Mouse (Mus musculus) B cell, adult 2 months (primary cell): ENCODE data around the gene Car10.
A peak's percentile ranks its signal among the peaks of the same experiment; 100 is the strongest.

Experiments
- DNase-seq, 2 experiments: peaks; one replicate each; pipeline ENCODE4 v3.0.0; 2022

The Car10 gene

DNA sequence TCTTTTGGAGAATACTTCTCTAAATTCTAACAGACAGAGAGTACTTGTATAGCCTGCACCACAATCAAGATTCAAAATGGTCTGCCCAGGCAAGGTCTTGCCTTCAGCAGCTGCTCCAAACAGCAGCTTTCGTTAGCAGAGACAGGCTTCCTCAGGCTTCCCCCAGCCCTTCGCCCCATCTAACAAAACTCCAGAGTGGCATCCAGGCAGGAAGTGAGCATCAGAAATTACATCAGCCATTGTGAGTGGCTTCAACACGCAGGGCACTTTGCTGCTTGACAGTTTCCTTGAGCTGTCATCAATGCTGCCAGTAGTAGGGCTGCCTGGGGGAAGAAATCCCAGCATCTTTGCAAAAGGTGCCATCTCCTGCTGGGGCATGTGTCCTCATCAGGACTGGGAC lies 405.0 kb downstream of the Car10 start:
- DNase-seq, result no peak

DNA sequence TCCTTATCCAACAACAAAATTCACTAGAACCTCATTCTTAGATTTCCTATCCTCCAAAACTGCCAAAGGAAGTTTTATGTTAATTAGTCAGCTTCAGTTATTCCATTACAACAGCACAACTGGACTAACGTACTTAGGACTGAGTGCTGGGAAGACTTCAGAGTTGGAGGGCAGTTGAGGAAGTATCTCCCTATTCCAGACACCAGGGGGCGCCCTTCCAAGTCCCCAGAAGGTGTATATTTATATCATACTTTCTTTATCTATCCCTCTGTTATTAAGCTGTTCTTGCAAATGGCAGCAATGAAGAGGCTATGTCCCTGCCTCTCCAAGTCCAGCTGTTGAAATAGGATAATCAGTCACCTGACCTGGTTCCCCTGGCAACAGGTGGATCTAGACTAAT lies 405.6 kb downstream of the Car10 start:
- DNase-seq, result peak; percentile 5 to 12

DNA sequence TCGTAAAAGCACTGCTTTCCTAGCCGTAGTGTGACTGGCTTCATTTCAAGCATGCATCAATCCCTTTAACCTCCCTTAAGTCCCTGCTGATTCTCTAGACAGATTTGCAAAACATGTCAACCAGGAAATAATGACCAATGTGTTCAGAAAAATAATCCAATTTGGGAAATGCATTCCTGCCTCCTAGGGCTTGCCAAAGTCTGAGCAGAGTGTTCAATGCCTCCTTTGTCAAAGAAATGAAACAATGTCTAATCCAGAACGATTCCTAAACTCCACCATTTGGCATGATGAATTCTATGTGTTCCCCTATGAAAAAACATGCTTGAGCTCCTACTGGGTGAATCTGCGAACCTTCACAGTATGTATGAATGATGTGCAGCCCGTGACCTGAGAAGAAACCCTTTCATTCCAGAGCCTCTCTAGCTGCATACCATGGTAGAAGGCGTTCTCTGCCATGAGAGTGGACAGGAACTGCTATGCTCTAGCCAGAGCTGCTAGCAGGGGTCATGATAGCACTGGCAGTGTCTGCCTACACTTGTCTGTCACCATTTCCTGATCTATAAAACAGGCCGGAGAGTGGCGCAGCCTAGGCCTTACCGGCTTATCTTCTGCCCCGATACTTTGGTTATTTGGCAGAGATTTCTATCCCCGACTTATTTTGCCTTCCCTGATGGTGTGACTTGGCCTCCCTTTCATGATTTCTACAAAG lies 411.9 kb downstream of the Car10 start:
- no peak for DNase-seq

DNA sequence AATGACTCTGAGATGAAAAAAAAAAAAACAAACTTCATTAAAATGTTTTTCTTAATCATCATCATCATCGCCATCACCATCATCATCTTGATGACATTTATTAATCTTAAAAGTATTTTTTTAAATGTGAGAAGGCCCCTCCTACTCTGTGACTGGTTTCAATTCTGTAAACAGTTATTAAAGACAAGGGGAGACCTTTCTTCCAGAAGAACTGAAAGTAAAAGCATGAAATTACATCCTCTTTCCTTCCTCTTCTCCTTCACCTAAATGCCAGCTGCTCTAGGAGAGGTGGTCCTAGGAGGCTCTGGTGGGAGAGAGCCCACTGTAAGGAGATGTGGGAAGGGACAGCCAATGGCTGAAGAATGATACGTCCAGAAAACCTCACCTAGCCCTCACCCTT lies 415.0 kb downstream of the Car10 start:
- DNase-seq, result no peak

DNA sequence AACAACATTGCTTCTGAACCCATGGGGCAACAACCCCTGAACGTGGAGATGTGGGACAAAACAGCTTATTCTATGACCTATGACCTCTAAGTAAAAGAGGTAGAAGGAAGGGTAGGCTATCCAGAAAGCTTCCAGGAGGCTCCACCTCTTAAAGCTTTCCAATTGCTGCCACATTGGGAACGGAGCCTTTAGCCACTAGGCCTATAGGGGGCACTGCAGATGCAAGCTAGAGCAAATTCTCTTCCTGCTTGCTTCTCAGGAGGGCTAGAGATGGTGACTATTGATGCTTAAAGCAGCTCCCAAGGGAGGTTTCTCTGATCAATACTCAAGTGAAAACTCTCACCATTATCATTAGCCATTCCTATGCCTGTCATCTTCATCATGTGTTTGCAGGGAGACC lies 416.6 kb downstream of the Car10 start:
- DNase-seq, result no peak

DNA sequence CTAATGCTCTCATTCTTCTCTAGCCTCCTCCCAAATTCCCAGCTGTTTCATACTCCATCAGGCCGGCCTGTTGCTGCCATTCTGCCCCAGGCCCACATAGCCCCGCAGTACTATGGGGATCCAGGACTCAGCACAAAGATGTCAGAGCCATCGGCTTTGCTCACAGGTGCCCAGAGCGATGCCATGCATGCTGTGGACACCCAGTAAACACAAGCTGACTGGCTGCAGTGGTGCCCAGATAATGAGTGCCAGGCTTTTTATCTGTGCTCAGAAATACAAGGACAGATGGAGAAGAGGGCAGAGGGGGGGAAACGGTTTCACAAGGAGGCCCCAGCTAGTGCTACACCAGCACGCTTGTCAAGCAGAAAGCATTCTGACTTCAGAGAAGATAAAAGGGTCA lies 417.7 kb downstream of the Car10 start:
- DNase-seq, result no peak

DNA sequence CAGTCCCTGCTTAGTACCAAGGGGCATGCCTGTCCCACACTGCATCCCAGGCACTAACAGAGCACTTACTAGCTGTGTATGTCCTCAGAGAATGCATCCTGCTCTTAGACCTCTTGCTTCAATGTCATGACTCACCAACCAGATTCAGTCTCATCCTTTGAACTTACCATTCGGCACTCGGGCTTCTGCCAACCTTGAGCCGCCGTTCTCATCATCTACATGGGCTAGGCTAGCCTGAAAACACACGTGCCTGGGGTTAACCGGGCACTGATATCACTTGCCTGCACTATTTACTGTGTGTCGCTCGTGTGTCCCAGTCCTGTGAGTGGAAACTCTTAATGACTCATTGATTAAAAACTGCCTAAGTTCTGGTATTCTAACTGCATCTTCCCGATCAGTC lies 418.4 kb downstream of the Car10 start:
- no peak for DNase-seq

DNA sequence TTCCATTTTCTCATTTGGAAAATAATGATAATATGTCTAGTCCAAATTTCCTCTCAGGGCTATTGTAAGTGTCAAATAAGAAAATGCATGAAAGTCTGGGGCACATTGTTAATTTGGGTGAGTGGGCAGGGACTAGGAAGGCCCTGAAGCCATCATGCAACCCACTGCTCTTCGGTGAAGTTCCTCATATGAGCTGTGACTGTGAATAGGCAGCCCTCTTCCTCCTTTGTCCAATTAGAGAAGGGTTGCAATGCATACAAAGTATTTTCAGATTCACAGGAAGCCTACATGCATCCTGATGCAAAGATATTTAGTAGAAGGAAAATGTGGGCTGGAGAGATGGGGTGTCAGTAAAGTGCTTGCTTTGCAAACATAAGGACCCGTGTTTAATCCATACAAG lies 419.1 kb downstream of the Car10 start:
- DNase-seq, result no peak

DNA sequence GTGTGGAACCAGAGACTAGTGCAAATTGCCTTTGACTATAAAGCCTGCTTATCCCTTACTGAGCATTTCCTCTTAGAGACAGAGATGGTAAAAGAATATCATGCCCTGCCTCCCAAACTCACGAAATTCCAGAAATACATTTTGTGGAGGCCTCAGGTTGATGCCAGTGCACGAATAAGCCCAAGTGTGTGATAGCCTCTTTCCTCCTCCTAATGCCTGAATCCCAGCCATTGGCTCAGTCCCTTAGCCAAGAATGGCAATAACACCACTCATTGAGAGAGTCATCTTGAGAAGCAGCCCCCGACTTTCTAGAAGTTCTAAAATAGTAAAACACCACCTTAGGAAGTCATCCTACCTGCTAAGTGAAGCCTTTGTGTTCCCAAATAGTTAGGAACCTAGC lies 424.7 kb downstream of the Car10 start:
- no peak for DNase-seq

DNA sequence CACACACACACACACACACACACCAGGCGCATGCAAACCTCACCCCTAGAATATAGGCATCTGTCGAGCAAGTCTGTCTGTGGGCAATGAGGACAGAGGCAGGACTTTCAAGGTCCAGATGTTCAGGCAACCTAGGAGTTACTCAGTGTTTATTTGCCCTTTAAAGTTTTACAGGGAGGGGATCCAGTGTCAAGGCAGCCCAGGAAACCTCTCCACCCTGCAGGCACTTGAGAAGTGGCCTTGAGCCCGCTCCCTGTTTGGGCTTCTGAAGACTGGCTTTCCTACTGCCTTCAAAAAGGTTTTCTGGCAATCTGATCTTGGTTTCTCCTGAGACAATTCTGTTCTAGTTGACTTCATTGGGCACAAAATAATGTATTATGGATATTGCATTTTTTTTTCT lies 428.1 kb downstream of the Car10 start:
- no peak for DNase-seq

DNA sequence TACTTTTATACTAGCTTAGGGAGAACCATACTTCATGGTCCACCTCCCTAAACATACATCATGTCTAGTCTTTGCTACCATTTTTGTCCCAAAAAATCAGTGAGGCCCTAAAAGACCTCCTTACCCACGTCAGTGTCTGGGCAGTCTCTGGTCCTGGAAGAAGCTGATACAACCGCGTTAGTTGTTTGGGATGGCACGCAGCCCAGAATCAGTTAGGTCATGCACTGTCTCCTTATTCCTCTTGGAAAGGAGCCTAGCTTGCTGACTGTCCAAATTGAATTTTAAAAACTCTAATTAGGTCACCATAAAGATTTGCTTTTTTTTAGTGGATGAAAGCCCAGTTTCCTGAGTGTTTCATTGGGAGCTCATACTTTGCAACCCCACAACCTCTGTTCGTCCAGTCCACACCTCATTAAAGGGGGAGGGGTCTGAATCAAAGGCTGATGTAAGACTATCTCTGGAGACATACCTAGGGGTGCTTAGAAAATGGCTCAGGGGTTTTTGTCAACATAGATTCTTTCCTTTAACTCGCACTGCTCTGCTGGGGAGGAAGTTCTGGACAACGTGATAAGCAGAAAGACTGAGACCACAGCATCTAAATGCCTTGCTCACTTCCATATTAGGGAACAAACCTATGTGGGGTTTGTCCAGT lies 433.3 kb downstream of the Car10 start:
- no peak for DNase-seq

DNA sequence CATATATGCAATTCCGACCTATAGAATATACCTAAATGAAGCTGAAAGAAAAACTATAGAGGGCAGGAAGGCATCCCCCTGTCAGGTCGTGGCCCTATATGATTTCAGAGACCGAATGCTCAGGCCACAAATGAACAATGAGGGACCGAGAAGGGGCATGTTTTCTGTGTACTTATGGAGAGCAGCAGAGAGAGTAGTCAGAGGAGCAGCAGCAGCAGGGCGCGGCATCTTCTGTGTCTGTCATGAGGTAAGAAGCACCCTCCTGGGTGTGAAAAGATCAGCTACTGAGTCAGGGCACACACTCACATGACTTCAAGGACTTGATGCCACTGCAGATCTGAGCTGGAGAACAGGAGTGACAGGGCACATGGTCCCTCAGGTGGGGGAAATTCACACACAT lies 438.4 kb downstream of the Car10 start:
- DNase-seq, result no peak

DNA sequence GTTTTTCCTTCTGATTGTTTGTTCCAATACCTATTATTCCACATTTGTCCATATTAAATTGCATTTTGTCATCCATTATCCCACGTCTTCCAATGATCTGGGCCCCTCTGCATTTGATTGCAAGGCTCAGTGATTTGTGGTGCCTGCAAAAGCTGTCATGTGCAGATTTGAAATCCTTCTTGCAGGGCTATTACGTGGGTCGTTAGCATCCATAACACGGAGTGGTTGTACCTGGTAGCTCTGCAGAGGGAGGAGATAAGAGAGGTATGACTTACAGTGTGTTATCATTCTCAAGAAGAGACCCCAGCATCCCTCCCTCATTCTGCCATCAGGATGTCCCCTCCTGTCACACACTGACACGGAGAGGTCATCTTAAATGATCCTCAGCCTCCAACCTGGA lies 451.1 kb downstream of the Car10 start:
- DNase-seq, result no peak

DNA sequence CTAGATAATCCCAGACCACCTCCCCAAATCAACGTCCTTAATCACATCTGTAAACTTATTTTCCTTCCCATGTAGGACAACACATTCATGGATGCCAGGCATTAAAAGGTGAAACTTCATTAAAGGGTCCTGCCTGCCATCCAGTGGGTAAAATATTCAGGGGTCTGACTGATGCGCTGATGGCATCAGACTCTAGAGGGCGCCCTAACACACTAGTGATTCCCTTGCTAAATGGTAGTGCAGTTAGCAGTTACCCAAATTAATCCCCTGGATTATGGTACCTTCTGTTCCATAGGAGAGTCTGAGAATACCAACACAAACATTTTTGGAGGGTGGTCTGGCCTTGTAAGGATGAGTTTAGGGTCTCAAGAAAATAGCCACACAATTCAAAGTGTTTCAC lies 453.1 kb downstream of the Car10 start:
- DNase-seq, result no peak

DNA sequence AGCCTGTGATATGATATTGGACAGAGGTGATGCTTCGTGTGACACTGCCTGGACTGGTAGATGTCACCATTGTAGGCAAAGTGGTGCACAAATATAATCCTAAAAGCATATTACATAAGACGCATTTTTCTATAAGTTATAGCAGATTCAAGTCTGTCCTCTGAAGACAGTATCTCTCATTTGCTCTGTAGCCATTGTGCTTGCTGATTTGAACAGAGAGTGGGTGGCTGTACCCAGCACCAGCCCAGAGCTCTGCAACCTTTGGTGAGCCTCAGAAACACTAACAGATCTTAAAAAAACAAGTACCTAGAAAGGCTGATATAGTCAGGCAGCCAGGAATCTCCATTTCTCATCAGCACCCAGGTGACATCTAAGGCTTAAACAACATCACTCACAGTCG lies 461.3 kb downstream of the Car10 start:
- DNase-seq, result no peak

DNA sequence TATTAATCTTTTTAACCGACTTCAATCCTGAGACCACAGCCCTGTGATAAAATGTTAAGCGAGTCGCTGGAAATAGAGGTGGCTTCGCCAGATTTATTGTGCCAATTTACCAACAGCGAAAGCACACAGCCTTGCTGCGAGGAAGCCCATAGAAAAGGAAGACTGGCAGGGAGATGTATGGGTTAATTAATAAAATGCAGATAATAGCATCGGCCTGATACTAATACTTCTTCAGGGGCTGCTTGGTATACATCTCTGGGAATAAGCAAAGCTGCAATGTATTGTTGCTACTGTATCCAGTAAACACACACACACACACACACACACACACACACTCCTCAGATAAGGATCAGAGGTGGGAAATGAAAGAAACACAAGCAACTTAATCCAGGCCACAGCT lies 462.7 kb downstream of the Car10 start:
- no peak for DNase-seq

DNA sequence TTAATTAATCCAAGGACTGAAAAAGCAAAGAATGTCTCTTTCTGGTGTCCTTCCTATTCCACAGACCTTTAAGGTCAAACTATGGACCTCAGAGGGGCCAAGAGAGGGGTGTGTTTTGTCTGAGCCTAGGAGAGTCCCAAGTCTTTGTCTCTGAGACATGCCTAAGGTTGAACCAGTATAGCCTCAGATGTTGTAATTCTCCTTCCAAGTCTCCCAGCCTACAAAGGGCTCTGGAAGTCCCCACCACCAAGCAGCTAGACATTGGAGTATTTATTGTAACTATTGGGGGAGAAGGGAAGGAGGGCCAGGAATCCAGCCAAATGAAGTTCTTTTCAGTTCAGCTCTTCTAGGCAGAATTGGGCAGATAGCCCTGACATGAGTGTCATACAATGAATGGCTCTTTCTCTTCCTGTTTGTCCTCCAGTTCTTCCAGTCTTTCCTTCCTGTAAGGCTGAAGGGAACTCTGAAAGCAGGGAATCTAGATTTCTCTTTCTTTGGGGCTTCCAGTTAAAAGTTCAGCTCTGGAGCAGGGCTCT lies 464.6 kb downstream of the Car10 start:
- no peak for DNase-seq

DNA sequence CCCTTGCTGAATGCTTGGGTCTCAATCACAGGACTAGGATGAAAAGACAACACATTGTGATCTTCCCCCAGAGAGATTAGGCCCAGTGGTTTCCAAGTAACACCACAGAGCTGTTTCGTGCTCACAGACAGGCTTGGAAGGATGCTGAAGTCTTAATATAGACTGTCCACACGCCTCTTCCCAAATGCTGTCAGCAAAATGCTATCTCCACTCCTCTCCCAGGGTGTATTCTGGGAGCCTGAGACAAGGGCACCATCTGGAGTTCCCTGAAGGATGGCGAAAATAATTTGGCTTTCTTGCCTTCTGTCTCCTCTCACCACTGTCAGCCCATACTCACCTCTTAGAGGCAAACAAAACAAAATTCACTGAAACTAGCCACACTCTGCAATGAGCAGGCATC lies 467.9 kb downstream of the Car10 start:
- DNase-seq, result no peak

DNA sequence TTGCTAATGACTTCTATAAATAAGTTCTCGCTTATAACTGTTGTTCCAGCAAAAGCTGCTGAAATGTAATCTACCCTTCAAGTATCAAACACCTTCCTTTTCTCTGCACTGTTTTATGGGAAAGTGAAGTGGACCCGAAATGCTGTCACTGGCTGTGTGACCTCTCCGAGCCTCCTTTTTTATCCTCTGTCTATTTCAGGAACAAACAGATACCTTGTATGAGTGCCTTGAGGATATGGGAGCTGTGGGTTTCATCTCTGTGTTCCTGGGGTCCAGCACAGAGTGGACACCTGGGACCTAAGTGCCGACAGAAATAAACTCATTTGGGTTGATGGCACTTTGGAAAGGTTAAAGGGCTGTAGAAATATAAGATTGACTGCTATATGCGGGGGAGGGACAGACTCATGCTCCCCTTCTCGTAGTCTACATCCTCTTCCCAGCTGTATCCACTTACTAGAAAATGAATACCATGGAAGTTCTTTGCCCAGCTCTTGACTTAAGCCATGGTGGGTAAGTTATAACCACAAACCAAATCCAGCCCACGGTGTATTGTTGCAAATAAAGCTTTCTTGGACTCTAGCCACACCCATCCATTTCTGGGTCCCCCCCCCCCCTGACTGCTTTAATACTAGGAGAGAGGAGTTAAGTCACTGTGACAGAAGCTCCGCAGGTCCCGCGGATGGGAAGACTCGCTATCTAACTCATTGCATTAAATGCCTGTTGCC lies 474.3 kb downstream of the Car10 start:
- no peak for DNase-seq

DNA sequence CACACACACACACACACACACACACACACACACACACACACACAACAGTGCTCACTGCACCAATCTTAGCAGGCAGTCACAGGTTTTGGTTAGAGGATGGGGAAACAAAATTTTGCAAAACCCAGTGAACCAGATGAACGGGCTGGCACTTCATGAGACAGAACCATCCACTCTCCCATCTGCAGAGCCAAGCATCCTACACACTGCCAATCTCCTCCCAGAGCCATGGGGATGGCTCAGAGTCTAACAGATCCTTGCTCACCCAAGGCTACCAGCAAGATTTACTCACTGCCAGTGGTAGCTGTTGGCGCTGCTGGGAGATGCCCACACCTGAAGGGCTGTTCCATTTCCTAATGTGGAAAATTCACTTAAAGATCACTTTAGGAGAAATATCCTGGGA lies 479.6 kb downstream of the Car10 start:
- DNase-seq, result no peak

DNA sequence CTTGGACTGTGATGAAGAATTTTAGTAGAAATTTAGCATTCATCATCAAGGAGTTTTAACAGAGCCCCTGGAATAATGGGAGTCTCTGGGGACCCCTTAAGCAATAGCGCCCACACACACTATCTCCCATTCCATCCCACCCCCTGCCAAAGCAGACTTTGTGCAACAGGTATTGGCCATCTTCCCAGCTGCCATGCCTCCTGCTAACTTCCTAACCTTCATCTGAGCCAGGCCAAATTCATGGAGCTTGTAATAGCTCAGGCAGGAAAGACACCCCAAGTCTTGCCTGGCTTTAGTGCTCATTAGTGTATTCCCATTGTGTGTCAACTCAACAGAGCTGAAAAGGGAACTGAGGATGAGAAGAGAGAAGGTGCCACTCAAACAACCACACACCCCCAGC lies 481.8 kb downstream of the Car10 start:
- no peak for DNase-seq

DNA sequence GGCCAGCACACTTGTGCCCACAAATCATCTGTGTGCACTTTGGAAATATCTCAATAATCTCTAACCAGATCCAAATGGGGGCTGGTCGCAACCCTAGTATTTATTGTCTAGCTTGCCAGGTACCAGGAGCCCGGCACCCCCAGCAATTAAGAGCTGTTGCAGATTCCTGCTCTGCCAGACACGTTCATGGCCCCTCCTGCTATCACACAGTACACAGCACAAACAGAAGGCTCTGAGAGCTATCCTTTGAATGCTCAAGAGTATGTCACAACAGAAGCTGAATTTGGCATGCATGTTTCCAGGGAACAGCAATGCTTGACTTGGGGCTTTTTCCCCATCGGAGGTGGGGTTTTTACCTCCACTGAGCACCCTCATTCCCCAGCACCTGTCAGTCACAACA lies 483.5 kb downstream of the Car10 start:
- DNase-seq, result no peak

DNA sequence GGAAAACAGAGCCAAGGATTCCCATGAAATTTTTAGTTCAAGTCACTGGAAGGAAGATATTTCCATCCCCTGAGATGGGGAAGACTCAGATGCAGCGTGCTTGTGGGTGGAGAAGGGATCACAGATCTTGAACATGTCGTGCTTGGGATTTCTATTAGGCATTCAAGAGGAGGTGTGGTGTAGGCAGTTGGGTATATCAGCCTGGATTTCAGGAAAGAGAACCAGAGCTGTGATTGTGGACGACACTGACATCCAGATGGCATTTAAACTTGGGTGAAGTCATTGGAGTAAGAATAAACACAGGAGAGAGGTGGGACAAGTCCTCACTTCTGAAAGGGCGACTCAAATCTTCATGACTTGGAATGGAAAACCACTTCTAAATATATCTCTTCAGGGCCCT lies 490.0 kb downstream of the Car10 start:
- no peak for DNase-seq

DNA sequence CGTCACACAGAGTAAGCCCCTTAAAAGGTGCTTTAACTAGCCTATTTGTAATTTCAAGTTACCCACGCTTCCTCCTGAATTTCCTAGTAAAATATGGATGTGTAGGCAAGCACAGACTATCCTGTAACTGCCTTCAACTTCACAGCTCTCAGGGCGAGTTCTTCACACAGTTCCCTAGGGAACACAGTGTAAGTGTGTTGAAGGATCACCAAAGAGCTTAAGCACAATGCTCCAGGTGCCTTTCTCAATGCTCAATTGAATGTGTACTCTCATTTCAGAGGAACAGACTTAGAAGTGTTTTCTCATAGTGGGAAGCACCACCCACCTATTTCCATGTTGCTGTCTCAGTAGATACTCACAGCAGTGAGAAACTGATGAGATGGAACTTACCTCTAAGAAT lies 492.8 kb downstream of the Car10 start:
- DNase-seq, result no peak
